Mouse (Mus musculus) liver, postnatal 0 days (tissue): ENCODE data around the gene Tnrc6a.

Experiments used
- CTCF ChIP-seq: sonication (generic); IDR thresholded peaks from 2 replicates; pipeline ENCODE4 v1.5.1; 2016; ENCODE audit warnings: antibody characterized with exemption, low read depth
- EP300 ChIP-seq: IDR thresholded peaks from 2 replicates; pipeline ENCODE4 v1.6.1; 2016; ENCODE audit warnings: antibody characterized with exemption, low read depth, mild to moderate bottlenecking

DNA sequence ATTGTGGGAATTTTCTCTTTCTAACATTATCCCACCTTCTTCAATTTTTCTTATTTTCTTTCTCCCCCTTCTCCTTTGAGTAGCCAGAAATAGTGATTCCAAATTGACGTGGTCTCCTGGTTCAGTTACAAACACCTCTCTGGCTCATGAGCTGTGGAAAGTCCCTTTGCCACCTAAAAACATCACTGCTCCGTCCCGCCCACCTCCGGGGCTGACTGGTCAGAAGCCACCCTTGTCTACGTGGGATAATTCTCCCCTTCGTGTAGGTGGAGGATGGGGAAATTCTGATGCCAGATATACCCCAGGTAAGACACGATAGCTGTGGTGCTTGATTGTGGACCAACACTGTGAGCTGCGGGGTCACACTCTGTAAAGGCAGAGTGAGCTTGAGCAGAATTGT lies 66.1 kb downstream of the Tnrc6a start:
- TF ChIP-seq CTCF (no peak), EP300 (no peak)
